Mouse (Mus musculus) layer of hippocampus, postnatal 25 days (tissue): ENCODE results near the gene Mlec. TPM values are rescaled to one million over a fixed set of nuclear protein-coding genes. Genes with fewer than 3 reads are reported as not detected.
"Not testable (repeated sequence)": the region's sequence is repeated elsewhere in the genome, so short reads cannot be mapped to it uniquely, and the experiment has no call there.

Source experiments
- DNase-seq, 2 experiments: peaks; one replicate each; pipeline ENCODE4 v3.0.0; 2022; ENCODE audit warnings: mixed read lengths in 2 of 2, low spot score in 1 of 2; ENCODE audit errors: extremely low spot score in 1 of 2
- total RNA-seq, 2 experiments: library from RNA; stranded (reverse); gene quantifications; 2 replicates each; pipeline ENCODE4 v1.2.3; 2021

Gene Mlec
- total RNA-seq, 2 experiments from 2014 or later: 75.6 to 86.5 TPM

GRCm38 (mm10) chr5:115181248-115181940 lies 23.4 kb upstream of the Mlec start:
- DNase-seq: no peak

- no peak for DNase-seq
These were observed 21.6 kb upstream of the Mlec start for GRCm38 (mm10) chr5:115179596-115179995.

GRCm38 (mm10) chr5:115177866-115178265 lies 19.9 kb upstream of the Mlec start:
- DNase-seq: no peak

GRCm38 (mm10) chr5:115174554-115174953 lies 16.6 kb upstream of the Mlec start:
- DNase-seq: no peak

GRCm38 (mm10) chr5:115170150-115170549 lies 12.2 kb upstream of the Mlec start:
- no peak for DNase-seq

GRCm38 (mm10) chr5:115168641-115169415 lies 10.8 kb upstream of the Mlec start:
- DNase-seq: no peak

- no peak for DNase-seq
These were observed 9.4 kb upstream of the Mlec start for GRCm38 (mm10) chr5:115167396-115167795.

GRCm38 (mm10) chr5:115166815-115167194 lies 8.8 kb upstream of the Mlec start:
- no peak for DNase-seq

GRCm38 (mm10) chr5:115165895-115166814 lies 8.2 kb upstream of the Mlec start:
- no peak for DNase-seq

- no peak for DNase-seq
These were observed 7.4 kb upstream of the Mlec start for GRCm38 (mm10) chr5:115165351-115165750.

- DNase-seq: not testable (repeated sequence)
These were observed 6.5 kb upstream of the Mlec start for GRCm38 (mm10) chr5:115164446-115164845.

GRCm38 (mm10) chr5:115163563-115163962 lies 5.6 kb upstream of the Mlec start:
- DNase-seq: peak in 1 of 2 experiments; percentile 69

- DNase-seq: not testable (repeated sequence)
These were observed 3.9 kb upstream of the Mlec start for GRCm38 (mm10) chr5:115161940-115162279.

- DNase-seq: no peak
These were observed 3.3 kb upstream of the Mlec start for GRCm38 (mm10) chr5:115161064-115161939.

- no peak for DNase-seq
These were observed 2.7 kb upstream of the Mlec start for GRCm38 (mm10) chr5:115160655-115161054.

GRCm38 (mm10) chr5:115159165-115159564 lies 1.2 kb upstream of the Mlec start:
- DNase-seq: no peak

GRCm38 (mm10) chr5:115156933-115157589 lies 918 bp downstream of the Mlec start:
- DNase-seq: no peak

- DNase-seq: no peak
These were observed 1.6 kb downstream of the Mlec start for GRCm38 (mm10) chr5:115156401-115156800.

- DNase-seq: no peak
These were observed 2.1 kb downstream of the Mlec start for GRCm38 (mm10) chr5:115155831-115156230.
